Mouse (Mus musculus): Measurements from ENCODE around the gene Limk1.

Gene Limk1

GRCm38 (mm10) chr5:134630835-134631234 lies 57.6 kb downstream of the Limk1 start:
- DNase-seq (ENCODE audit: low read depth, low spot score): no peak

DNA sequence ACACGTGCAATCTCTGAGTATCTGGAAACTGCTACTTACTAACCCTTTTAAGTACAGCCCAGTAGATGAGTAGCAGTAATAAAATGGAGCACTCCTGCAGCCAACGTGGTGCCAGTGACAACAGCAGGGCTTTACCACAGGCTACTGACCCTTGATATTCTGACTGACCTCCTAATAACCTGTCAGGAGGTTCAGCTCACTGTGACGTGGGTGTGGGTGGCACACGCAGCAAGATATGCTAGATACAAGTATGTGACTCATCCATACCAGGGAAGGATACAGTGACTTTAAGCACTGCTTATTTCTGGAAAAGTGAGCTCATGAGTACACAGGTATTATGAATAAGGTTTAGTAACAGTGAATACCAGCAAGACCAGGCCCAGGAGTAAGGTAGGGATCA lies 58.9 kb downstream of the Limk1 start:
- no peak for DNase-seq (ENCODE audit: low read depth, low spot score)

DNA sequence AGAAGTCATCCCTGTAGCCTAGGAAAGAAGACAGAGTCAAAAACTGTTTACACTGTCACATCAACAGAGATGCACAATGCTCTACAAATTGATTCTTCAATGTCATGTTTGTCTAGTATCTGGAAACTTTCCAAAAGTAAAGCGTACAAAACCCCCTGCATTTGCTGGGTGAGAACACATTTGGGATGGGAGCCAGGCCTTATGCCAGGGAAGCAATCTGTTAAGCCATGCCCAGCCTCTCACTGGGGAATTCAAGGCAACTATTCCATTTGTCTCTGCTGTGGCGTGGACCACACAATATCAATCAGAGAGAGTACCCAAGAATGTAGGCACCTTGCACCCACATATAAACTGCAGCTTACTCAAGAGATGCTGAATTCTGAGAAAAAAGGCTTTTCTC lies 66.3 kb downstream of the Limk1 start:
- no peak for DNase-seq (ENCODE audit: low read depth, low spot score)

GRCm38 (mm10) chr5:134621099-134621640 lies 67.2 kb downstream of the Limk1 start:
- DNase-seq (ENCODE audit: low read depth, low spot score): no peak

GRCm38 (mm10) chr5:134620457-134620856 lies 67.9 kb downstream of the Limk1 start:
- no peak for DNase-seq (ENCODE audit: low read depth, low spot score)

DNA sequence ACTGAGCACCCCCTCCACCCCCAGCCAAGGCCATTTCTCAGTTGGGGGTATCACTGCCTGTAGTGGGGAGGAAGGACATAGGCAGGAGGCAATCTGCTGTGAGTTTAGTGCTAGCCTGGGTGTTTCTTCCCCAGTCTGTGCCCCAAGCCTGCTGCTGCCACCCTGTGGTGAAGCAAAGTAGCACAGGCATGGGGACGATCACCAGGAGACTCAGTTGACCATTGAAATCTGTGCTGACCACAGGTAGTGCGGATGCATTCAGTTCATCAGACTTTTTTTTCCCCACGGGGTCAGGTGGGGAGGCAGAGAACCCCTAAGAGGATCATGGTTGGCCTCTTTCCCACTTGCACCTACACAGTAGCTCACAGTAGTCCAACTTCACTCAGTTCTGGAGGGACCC lies 71.3 kb downstream of the Limk1 start:
- peak; percentile 50 for DNase-seq (ENCODE audit: low read depth, low spot score)

GRCm38 (mm10) chr5:134615780-134616179 lies 72.6 kb downstream of the Limk1 start:
- DNase-seq (ENCODE audit: low read depth, low spot score): no peak

DNA sequence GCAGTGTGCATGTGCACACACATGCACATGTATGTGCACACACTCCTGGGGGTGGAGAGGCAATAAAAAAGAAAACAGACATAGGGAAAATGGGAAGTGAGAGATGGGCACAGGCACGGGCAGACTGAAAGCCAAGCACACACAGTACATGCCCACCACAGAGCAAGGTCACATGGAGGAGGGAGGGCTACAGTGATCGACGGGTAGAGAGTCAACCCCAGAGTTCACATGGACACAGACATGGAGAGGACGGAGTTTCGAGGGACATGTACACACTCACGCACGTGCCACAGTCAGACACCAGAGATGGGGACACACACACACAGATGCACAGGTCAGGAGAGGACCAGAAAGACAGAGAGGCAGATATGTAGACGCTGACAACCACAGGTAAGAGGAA lies 73.0 kb downstream of the Limk1 start:
- DNase-seq (ENCODE audit: low read depth, low spot score): no peak

DNA sequence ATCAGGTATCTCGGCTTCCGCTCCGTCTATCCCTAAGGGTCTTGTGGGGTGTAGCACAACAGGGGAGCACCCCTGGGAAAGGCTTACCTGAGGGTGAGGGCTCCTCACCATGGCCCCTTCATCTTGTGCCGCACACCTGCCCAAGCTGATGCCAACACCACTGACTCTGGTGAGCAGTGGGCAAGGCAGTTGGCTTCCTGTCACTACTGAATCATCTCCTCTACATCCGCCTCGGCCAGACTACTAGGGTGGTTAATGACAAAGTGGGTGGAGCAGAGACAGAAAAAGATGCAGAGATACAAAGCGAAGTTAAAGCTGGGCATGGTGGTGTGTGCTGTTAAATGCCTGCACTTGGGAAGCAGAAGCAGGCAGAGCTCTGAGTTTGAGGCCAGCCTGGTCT lies 73.6 kb downstream of the Limk1 start, which contains the start of gene Lat2:
TSS of gene Lat2 (minus strand) at position 224 of the 400 bp plus-strand sequence.
- no peak for DNase-seq (ENCODE audit: low read depth, low spot score)

DNA sequence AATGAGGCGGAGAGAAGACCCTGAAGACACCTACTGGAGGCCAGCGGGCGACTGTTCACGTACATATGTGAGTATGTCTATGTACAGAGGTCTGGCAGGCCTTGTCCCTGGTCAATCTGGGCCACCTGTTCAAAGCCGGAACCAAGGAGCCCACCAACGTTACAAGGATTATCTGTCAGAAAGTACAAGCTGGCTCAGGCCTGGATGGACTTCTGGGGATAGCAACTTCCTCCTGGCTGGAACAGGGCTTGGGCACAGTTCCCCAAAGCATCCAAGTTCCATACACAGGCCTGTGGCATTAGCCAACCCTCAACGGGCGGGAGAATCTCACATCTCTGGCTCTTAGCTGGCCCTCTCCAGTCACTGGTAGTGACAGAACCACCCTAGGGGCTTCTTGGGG lies 74.1 kb downstream of the Limk1 start:
- no peak for DNase-seq (ENCODE audit: low read depth, low spot score)

GRCm38 (mm10) chr5:134613727-134614126 lies 74.7 kb downstream of the Limk1 start:
- no peak for DNase-seq (ENCODE audit: low read depth, low spot score)

DNA sequence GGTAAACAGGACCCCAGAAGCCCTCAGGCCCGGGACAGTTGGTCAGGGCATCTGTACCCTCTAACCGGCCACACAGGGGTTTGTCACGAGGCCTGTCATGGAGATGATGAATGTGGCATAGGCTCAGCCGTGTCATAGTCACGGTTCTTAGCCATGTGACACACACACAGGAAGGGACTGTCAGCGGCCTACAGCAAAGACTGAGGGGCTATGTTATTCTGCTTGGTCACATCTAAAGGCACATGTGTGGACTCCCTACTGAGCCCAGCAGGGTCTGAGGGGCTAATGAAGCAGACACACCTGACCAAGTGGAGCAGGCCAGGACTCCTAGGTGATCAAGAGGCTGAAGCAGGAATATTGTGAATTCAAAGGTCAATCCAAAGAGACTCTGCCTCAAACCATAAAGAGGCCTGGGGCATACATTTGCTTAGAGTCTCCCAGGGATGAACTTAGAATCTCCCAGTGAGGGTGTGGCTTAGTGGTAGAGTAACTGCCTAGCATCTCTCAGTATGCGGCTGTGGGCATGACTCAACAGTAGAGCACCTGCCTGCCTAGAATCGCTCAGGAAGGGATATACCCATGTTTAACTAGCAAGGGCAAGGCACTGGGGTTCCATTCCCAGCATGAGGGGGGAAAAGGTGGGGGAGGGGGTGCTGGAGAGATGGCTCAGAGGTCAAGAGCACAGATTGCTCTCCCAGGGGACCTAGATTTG lies 76.4 kb downstream of the Limk1 start:
- no peak for DNase-seq (ENCODE audit: low read depth, low spot score)

GRCm38 (mm10) chr5:134609916-134610643 lies 78.3 kb downstream of the Limk1 start:
- no peak for DNase-seq (ENCODE audit: low read depth, low spot score)

DNA sequence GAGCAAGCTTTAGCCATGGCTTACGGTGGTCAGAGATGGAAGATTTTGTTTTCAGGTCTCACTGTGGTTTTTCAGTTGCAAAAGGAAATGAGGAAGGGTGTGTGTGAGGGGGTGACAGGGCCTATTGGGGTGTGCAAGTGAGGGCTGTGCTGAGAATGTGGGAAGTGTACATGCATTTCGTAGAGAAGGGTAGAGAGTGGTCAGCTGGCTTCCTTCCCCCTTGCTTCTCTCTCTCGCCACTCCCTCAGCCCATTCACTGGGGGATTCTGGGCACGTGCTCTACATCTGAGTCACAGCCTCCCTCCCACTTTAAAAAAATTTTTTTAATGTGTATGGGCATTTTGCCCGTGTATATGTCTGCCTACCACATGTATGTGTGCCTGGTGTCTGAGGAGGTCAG lies 81.3 kb downstream of the Limk1 start:
- DNase-seq (ENCODE audit: low read depth, low spot score): no peak

GRCm38 (mm10) chr5:134606314-134606713 lies 82.1 kb downstream of the Limk1 start:
- no peak for DNase-seq (ENCODE audit: low read depth, low spot score)

All from CD4-positive helper T cell, adult 2 months (primary cell).